Mouse (Mus musculus) heart, adult 8-10 months (tissue): ENCODE data around the gene Sorbs2. TPM values are rescaled to one million over a fixed set of nuclear protein-coding genes. Genes with fewer than 3 reads are reported as not detected.
A peak's percentile ranks its signal among the peaks of the same experiment; 100 is the strongest.

ENCODE experiments used
- DNase-seq: peaks from one replicate; pipeline ENCODE4 v3.0.0; 2022; ENCODE audit warnings: low spot score
- total RNA-seq, 4 experiments: library from RNA; stranded (reverse); gene quantifications; 2 replicates each; pipeline ENCODE4 v1.2.4; 2022

Gene Sorbs2
- total RNA-seq, 4 experiments from 2014 or later: 587 to 749 (median 714) TPM

DNA sequence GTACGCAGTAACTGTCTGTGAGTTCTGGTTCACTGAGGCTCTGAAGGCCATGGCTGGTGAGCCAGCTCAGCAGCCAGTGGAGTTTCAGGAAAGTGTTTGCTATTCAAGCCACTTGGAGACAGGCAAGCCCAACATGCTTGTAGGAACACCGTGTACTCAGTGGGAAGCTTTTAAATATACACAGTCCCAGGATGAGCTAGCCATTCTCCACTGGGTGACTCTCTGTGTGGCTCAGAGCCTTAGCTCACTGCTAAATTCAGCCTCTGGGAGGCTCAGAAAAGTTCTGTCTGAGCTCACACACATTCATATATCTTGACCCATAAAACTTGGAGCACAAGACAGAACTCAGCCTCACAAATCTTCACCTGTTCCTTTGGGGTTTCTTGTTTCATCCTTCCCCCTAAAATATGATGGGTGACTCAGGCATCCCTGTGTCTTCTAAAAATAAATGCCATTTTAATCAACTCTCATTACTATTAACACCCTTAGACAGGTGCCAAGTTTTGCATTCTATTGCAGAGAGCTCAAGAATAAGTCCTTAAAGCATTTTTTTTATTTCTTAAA lies 322.5 kb downstream of the Sorbs2 start:
- peak; percentile 15 for DNase-seq

DNA sequence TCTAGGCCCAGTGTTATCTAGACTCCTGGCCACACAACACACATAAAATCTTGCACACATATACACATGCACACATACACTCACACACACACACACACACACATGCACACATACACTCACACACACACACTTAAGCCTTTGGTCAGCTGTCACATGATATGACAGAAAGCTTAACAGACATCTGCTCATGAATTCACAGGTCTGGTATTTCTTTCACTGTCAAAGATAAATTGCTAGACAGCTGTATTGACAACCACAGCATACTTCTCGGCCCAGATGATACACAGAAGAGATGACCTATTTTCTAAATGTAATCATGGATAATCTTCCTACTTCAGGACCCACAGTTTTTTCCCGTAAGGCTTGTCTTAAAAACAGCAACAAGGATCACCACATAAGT lies 326.3 kb downstream of the Sorbs2 start:
- no peak for DNase-seq

DNA sequence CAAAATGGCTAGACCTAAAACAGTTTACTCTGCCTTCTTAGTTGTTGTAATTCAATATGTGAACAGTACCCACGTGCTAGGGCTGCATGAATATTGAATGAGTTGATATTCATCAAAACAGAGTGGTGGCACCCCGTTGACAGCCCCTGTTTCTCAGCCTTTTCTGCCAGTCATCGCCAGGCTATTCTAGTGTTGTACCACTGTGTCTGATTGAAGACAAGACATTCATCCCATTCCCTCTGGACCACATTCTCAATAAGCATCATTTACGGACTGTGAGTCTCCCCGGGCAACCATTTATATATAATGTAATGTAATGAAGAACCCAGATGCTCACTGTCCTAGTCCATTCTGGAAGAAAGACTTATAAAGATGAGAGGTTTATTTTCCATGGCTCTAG lies 335.7 kb downstream of the Sorbs2 start:
- DNase-seq: no peak

DNA sequence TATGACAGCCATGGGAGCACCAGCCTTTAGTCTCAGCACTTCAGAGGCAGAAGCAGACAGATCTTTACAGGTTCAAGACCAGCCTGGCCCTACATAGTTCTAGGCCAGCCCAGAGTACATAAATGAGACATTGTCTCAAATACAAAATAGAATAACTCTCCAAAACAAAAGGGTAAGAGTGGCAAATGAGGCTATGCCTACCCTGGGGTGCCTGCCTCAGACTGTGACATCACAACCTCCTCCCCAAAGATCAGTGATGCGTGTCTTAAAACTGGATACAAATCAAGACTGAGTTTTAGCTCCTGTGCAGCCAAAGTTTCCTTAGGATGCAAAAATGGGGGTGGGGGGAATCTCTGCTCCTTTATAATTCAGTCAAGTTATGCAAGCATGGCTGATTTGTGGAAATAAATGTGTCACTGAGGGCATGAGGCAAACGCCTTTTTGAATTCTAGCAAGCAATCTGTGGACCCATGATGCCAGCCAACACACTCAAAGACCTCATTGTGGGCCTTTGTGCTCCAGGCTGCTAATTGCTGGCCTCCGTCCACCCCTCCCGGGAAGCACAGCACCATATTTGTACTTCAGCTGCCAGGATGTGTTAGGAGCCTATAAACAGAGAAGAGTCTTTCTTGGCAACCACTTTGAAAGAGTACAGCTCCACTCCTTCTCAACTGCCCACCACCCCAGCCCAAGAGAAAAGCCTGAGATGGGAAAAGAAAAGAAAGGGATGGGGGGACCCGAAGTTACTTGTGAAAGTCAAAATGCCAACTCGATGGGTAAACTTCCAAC lies 336.7 kb downstream of the Sorbs2 start:
- peak; percentile 53 for DNase-seq

DNA sequence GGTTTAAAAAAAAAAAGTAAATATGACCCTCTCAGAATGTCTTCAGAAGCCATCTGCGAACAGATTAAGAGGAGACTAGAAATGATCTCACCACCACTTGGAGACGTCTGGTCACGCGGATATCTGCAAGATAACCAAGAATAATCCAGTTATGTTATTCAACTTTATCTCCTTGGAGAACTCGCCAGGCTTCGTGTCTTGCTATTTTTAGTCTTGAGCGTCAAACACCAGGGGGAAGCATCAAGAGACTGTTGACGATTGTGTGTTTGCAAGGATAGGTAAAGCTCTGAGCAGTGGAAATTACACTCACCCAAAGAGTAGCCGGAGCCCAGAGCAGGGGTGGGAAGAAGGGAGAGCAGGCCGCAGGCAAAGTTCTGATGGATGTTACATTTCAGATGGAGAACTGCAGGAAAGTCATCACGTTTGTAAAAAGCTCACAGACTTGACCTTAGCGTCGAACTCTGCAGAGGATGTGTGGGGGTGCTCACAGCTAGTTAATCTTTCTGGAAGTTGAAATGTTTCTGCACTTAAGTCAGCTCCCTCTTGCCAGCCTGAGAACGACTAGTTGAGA lies 337.4 kb downstream of the Sorbs2 start:
- DNase-seq: peak; percentile 74

DNA sequence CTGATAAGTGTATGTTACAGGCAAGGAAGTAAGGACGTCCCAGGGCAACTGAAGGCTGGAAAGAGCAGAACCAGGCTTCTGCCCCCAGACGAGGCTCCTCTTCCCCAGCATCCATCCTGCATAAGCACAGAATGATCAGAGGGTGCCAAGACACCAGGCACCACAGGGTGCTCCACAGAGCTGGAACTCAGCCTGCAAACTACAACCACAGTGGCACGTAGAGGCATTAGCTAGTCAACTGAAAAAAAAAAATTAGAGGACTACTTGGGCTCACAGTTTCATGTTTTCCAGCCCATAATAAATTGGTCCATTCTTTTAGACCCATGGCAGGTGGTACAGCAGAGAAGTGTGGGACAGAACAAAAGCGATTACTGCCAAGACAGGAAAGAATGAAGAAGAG lies 338.3 kb downstream of the Sorbs2 start:
- DNase-seq: no peak

DNA sequence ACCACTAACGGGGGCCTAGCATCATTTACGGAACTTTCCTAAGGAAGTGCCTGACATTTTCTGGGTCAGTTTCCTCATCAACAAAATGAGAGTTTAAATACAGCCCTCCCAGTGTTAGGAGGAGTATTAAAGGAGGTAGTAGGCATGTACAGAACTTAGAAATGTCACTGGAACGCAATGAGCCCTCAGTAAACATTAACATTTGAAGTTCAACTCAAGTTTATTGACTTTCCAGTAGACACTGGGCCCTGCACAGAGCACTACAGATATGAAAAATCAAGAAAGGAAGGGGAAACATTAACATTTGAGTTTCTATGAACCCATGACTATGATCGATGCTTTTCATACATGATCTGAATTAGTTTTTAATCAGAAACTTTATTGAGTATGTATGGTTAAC lies 347.5 kb downstream of the Sorbs2 start:
- no peak for DNase-seq

DNA sequence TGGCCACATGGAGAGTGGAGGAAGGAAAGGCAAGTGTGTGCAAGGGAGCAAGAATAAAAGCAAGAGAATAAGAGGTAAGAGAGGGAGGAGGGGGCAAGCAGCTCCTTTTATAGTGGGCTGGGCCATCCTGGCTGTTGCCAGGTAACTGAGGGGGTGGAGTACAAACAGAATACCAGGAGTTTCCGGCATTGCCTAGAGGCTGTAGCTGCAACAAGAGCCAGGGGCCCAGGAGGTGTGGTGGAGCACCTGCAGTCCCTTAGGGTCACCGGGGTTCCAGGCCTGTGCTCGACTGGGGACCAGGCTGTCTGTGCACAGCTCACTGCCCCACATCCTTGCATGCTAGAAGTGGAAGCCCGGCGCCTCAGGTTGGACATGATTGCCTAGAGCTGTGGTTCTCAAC lies 350.1 kb downstream of the Sorbs2 start:
- DNase-seq: no peak

DNA sequence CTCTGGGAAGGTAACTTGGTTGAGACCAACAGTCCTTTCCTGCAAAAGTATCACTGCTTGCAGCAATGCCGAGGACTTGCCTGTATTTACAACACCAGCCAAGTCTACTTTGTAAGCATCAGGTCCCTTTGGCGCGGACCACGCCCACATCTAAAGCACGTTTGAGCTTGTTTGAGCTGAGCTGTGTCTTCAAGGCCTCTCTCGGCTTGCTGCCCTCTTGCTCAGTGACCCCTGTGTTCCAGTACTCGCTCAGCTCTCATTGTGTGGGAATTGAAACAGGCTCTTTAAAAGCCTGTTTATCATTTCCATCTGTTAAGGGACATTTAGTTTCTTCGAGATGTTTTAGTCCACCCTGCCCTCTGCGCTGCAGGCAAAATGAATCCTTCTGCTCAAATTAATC lies 350.8 kb downstream of the Sorbs2 start:
- no peak for DNase-seq

DNA sequence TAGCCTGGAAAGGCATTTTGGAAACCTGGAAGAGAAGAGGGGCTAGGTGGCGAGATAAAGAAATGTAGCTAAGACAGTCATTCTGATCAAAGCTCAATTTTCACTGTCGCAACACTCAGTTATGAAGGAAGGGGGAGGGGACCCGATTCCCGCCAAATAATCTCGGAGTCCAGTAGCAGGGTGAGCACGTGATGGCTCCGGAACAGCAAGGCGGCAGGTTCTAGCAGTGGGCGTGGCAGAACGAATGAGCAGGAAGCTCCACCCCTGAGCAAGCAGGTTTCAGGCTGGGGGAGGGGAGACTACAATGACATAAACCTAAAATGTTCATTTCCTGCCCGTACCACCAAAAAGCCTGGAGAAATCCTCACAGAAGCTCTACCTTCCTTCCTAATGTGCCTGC lies 364.0 kb downstream of the Sorbs2 start:
- peak; percentile 33 for DNase-seq

DNA sequence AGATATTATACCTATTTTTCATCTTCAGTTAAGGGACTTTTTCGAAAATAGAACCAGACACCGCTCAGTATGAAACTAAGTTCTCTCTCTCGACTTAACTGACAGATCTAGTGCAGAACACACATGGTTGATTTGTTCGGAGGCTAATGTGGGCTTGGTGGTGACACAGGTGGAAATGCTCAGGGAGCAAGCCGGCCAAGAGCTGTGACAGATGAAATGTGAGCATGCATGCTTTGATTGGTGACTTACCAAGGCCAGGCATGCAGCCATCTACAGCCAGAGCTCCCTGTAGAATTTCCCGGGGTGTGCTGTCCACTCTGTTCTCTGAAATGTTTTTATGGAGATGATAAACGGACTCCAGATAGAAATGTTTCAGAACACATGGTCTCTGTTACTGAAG lies 364.5 kb downstream of the Sorbs2 start:
- DNase-seq: peak; percentile 71

DNA sequence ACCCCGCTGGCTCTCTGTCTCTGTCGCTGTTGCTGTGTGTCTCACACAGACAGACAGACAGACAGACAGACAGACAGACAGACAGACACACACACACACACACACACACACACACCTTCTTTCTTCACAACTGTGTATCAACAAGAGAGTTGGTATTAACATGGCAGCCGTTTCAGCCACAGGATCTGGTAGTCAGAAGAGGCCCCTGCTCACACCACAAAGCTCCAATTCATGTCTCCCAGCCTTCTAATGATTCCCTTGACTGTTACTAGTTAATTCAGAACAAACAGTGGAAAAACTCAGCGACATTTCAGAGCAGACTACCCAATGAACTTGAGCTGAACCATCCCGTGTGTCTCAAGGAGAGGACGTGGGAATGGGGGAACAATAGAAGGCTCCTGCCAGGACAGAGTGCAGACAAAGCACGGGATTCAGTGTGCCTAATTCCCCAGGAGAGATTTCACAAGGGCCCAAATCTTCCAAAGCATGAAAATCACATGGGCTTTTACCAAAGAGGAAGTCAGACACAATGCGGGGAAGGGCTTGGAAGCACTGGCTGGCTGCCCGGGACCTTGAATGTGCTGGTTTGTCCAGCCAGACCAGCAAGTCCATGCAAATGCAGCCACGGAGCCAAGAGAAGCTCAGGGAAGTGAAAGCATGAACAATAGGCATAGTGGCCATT lies 367.5 kb downstream of the Sorbs2 start:
- peak; percentile 96 for DNase-seq

DNA sequence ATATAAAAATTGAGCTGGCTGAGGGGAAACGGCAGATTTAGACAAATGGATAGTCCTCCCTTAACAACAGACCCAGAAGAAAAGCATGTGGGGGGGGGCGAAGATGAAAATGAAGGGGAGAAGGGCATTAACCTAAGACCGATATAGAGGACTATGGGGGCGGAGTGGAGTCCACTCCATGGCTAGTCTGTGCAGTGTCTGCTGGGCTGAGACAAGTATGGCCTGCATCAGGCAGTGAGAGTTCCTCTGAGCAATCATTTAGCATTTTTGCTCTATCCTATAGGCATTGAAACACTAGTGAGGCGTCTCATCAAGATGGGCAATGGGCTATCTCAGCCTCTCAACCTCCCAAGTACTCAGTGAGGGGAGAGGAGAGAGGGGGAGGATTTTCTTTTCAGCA lies 368.8 kb downstream of the Sorbs2 start:
- DNase-seq: no peak

Other genes starting within 250 kb of the Sorbs2 start
- gene F11, start 245.8 kb upstream of the Sorbs2 start, total RNA-seq: not detected
- not detected for gene Klkb1, start 212.9 kb upstream of the Sorbs2 start, total RNA-seq
- gene Gm45753, start 199.3 kb upstream of the Sorbs2 start, total RNA-seq: not detected
- 1 to 10 TPM; 1.8 to 2.5 (median 2.2) TPM for gene Cyp4v3, start 174.6 kb upstream of the Sorbs2 start, total RNA-seq
- gene Fam149a, start 125.5 kb upstream of the Sorbs2 start, total RNA-seq: 1 to 10 TPM; 4.7 to 5.3 (median 5.0) TPM
- gene Tlr3, start 96.7 kb upstream of the Sorbs2 start, total RNA-seq: 1 to 10 TPM; 4.8 to 6.7 (median 5.3) TPM